Mouse (Mus musculus): ENCODE measurements around the gene Adamts3. TPM values are rescaled to one million over a fixed set of nuclear protein-coding genes. Genes with fewer than 3 reads are reported as not detected.

Gene Adamts3
- polyA plus RNA-seq, 1 experiment from 2014 or later: 4.3 TPM

- Histone ChIP-seq H3K36me3 (no peaks in the 10 kb centered on the region), H3K4me3 (replicated peaks) (peak overlapping the region; percentile 58), H3K9ac (peak overlapping the region; percentile 22), H3K27me3 (no peaks in the 10 kb centered on the region), H3K27ac (replicated peaks) (no peak overlapping the region), H3K4me2 (replicated peaks) (peak overlapping the region; percentile 100), H3K9me3 (replicated peaks) (no peaks in the 10 kb centered on the region), H3K4me1 (peaks cover 8% of the 10 kb centered on the region)
- under 1% methylated on average over 35 of the region's 35 CpGs for WGBS
- ATAC-seq (ENCODE audit: insufficient number of reproducible peaks, low FRiP score, low TSS enrichment, low read depth): peak; percentile 63; the same call in 1 of the 2 replicates
Observed at GRCm38 (mm10) chr5:89882091-89882734, 921 bp downstream of the Adamts3 start.

DNA sequence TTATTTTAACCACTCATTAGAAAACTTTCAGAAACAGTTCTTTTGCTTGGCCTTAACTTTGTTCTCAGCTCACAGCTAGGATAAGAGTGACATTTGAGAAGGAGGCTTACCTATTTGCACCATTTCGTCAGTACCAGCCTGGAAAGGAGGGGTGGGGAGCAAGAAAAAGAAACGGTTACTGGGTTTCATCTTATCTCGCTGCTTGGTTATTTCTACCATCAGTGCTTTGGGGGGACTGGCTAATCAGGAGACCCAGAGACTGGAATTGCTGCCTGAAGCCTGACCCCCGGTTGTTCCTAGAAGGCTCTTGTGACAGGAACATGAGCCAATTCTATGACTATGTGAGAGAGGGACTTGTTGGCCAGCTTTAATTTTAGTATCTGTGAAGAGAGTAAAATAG, 1.7 kb downstream of the Adamts3 start:
- Histone ChIP-seq H3K4me2 (replicated peaks) (peak overlapping the region; percentile 100), H3K9ac (no peak overlapping the region), H3K9me3 (replicated peaks) (no peaks in the 10 kb centered on the region), H3K4me1 (peaks cover 8% of the 10 kb centered on the region), H3K4me3 (replicated peaks) (no peak overlapping the region; the same call in 1 of the 2 replicates), H3K27me3 (no peaks in the 10 kb centered on the region), H3K27ac (replicated peaks) (no peak overlapping the region), H3K36me3 (no peaks in the 10 kb centered on the region)
- ATAC-seq (ENCODE audit: insufficient number of reproducible peaks, low FRiP score, low TSS enrichment, low read depth): no peak
- 31% methylated on average over 4 of the region's 4 CpGs for WGBS

- H3K27me3 ChIP-seq: no peaks in the 10 kb centered on the region
- ATAC-seq (ENCODE audit: insufficient number of reproducible peaks, low FRiP score, low TSS enrichment, low read depth): no peak
- H3K4me3 ChIP-seq (replicated peaks): no peak overlapping the region
- peaks cover 8% of the 10 kb centered on the region for H3K4me1 ChIP-seq
- H3K9ac ChIP-seq: no peak overlapping the region
- H3K4me2 ChIP-seq (replicated peaks): no peak overlapping the region
- no peaks in the 10 kb centered on the region for H3K9me3 ChIP-seq (replicated peaks)
- no peak overlapping the region for H3K27ac ChIP-seq (replicated peaks)
- 79% methylated on average over 11 of the region's 11 CpGs for WGBS
- H3K36me3 ChIP-seq: no peaks in the 10 kb centered on the region
Observed at GRCm38 (mm10) chr5:89878866-89879392, 4.2 kb downstream of the Adamts3 start.

GRCm38 (mm10) chr5:89872661-89873060, 10.5 kb downstream of the Adamts3 start:
- Histone ChIP-seq H3K4me3 (replicated peaks) (no peak overlapping the region), H3K9ac (no peak overlapping the region), H3K4me2 (replicated peaks) (no peak overlapping the region), H3K27me3 (no peaks in the 10 kb centered on the region), H3K9me3 (replicated peaks) (no peaks in the 10 kb centered on the region), H3K27ac (replicated peaks) (no peak overlapping the region), H3K36me3 (no peaks in the 10 kb centered on the region), H3K4me1 (no peaks in the 10 kb centered on the region)
- WGBS: 35% methylated on average over 2 of the region's 2 CpGs
- ATAC-seq (ENCODE audit: insufficient number of reproducible peaks, low FRiP score, low TSS enrichment, low read depth): no peak

DNA sequence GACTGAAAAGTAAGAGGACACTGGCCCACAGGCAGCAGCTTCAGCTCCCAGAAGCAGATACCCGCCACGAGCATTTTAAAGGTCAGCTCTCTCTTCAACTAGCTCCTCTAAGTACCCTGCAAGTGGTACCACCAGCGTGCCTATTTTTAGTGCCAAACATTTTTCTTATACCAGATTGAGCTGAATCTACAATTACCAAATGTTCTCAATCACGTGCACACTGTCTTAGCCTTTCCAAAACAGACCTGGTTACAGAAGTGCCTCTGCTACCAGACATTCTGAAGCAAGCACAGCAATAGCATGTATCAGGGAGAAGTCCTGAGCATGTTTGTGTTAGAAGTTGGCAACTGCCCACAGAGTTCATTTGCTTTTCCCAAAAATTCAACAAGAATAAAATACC, 23.5 kb downstream of the Adamts3 start:
- ATAC-seq (ENCODE audit: insufficient number of reproducible peaks, low FRiP score, low TSS enrichment, low read depth): no peak

GRCm38 (mm10) chr5:89858837-89859236, 24.3 kb downstream of the Adamts3 start:
- Histone ChIP-seq H3K4me1 (no peaks in the 10 kb centered on the region), H3K9me3 (replicated peaks) (no peaks in the 10 kb centered on the region), H3K4me2 (replicated peaks) (no peak overlapping the region), H3K9ac (no peak overlapping the region), H3K4me3 (replicated peaks) (no peak overlapping the region), H3K27me3 (no peaks in the 10 kb centered on the region), H3K27ac (replicated peaks) (no peak overlapping the region), H3K36me3 (no peaks in the 10 kb centered on the region)
- ATAC-seq (ENCODE audit: insufficient number of reproducible peaks, low FRiP score, low TSS enrichment, low read depth): no peak
- 91% methylated on average over 1 of the region's 1 CpGs for WGBS

More for the DNA sequence above, 23.5 kb downstream of the Adamts3 start:
- 64% methylated on average over 4 of the region's 4 CpGs for WGBS
- Histone ChIP-seq H3K4me1 (no peaks in the 10 kb centered on the region), H3K4me3 (replicated peaks) (no peak overlapping the region), H3K27me3 (no peaks in the 10 kb centered on the region), H3K9ac (no peak overlapping the region), H3K4me2 (replicated peaks) (no peak overlapping the region), H3K36me3 (no peaks in the 10 kb centered on the region), H3K27ac (replicated peaks) (no peak overlapping the region), H3K9me3 (replicated peaks) (no peaks in the 10 kb centered on the region)

GRCm38 (mm10) chr5:89846551-89846950, 36.6 kb downstream of the Adamts3 start:
- 62% methylated on average over 1 of the region's 1 CpGs for WGBS

DNA sequence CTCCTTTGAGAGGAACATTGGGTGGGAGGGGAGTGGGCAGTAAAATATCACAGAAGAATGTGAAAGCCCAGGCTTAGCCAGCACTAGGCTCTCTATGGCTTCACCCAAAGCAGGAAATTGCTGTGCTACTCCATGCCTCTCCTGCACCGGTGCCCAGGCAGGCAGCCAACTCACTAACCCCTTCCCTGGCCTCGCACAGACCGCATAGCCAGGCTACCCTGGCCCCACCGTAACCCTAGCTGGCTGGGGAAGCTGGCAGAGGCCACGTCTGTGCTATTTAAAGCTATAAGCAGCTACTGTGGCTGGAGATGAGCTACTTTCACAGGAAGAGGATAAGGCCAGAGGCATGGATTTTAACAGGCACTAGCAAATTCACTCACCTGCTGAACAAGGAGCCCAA, 38.8 kb downstream of the Adamts3 start:
- Histone ChIP-seq H3K9ac (no peak overlapping the region), H3K4me3 (replicated peaks) (no peak overlapping the region), H3K27me3 (no peaks in the 10 kb centered on the region)

More at GRCm38 (mm10) chr5:89846551-89846950, 36.6 kb downstream of the Adamts3 start:
- Histone ChIP-seq H3K36me3 (no peaks in the 10 kb centered on the region), H3K4me2 (replicated peaks) (no peak overlapping the region), H3K4me3 (replicated peaks) (no peak overlapping the region), H3K9ac (no peak overlapping the region), H3K9me3 (replicated peaks) (no peaks in the 10 kb centered on the region), H3K27me3 (no peaks in the 10 kb centered on the region), H3K27ac (replicated peaks) (no peak overlapping the region), H3K4me1 (peaks cover 6% of the 10 kb centered on the region)
- no peak for ATAC-seq (ENCODE audit: insufficient number of reproducible peaks, low FRiP score, low TSS enrichment, low read depth)

DNA sequence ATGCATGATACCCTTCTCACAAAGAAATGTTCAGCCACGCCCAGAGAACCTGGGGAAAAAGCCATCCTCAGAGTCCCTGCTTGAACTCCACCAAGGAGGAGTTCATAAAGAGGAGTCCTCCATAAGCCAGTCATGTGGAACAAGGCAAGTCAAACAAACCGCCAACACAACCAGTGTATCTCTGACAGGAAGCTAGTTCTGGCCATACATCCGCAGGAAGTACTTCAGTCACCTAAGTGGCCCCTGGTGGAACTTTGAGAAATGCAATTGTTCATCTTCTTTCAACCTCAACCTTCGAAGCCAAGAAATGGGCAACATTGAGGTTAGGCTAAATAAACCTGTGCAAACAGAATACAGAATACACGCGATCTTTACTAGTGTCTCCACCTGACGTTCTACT, 39.7 kb downstream of the Adamts3 start:
- Histone ChIP-seq H3K27me3 (no peaks in the 10 kb centered on the region), H3K4me1 (peaks cover 6% of the 10 kb centered on the region), H3K36me3 (no peaks in the 10 kb centered on the region), H3K27ac (replicated peaks) (no peak overlapping the region), H3K9ac (no peak overlapping the region), H3K4me2 (replicated peaks) (no peak overlapping the region), H3K4me3 (replicated peaks) (no peak overlapping the region), H3K9me3 (replicated peaks) (no peaks in the 10 kb centered on the region)
- WGBS: 85% methylated on average over 7 of the region's 7 CpGs
- no peak for ATAC-seq (ENCODE audit: insufficient number of reproducible peaks, low FRiP score, low TSS enrichment, low read depth)

More for the DNA sequence above, 38.8 kb downstream of the Adamts3 start:
- H3K4me2 ChIP-seq (replicated peaks): no peak overlapping the region
- H3K27ac ChIP-seq (replicated peaks): peak overlapping the region; percentile 39; the same call in 1 of the 2 replicates
- peak; percentile 93 for ATAC-seq (ENCODE audit: insufficient number of reproducible peaks, low FRiP score, low TSS enrichment, low read depth)
- WGBS: 15% methylated on average over 5 of the region's 5 CpGs
- H3K4me1 ChIP-seq: peaks cover 6% of the 10 kb centered on the region
- no peaks in the 10 kb centered on the region for H3K36me3 ChIP-seq
- H3K9me3 ChIP-seq (replicated peaks): no peaks in the 10 kb centered on the region

GRCm38 (mm10) chr5:89839627-89840026, 43.5 kb downstream of the Adamts3 start:
- ATAC-seq (ENCODE audit: insufficient number of reproducible peaks, low FRiP score, low TSS enrichment, low read depth): no peak
- Histone ChIP-seq H3K9ac (no peak overlapping the region), H3K9me3 (replicated peaks) (no peaks in the 10 kb centered on the region), H3K36me3 (no peaks in the 10 kb centered on the region), H3K27ac (replicated peaks) (no peak overlapping the region), H3K4me2 (replicated peaks) (no peak overlapping the region), H3K4me3 (replicated peaks) (no peak overlapping the region), H3K27me3 (no peaks in the 10 kb centered on the region), H3K4me1 (peaks cover 5% of the 10 kb centered on the region)
- WGBS: 42% methylated on average over 4 of the region's 4 CpGs

DNA sequence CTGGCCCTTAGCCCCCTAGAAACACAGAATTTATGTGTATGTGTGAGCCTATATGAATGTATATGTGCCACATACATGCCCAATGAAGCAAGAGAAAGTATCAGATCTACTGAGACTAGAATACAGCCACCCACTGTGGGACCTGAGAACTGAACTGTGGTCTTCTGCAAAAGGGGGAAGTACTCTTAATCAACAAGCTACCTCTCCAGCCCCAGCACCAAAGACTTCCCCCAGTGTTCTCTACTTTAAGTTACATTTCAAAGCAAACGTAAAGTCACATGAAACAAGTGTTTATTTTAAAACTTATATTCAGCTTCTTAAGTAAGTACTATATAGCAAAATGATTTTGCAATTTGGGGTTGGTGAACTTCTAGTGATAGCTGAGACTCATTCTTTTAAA, 62.0 kb downstream of the Adamts3 start:
- Histone ChIP-seq H3K4me1 (no peaks in the 10 kb centered on the region), H3K36me3 (no peaks in the 10 kb centered on the region), H3K27ac (replicated peaks) (no peak overlapping the region), H3K27me3 (no peaks in the 10 kb centered on the region), H3K4me3 (replicated peaks) (no peak overlapping the region), H3K4me2 (replicated peaks) (no peak overlapping the region), H3K9ac (no peak overlapping the region), H3K9me3 (replicated peaks) (no peaks in the 10 kb centered on the region)
- ATAC-seq (ENCODE audit: insufficient number of reproducible peaks, low FRiP score, low TSS enrichment, low read depth): no peak
- WGBS: 85% methylated on average over 1 of the region's 1 CpGs

- WGBS: 28% methylated on average over 3 of the region's 3 CpGs
- no peak overlapping the region for H3K4me2 ChIP-seq (replicated peaks)
- ATAC-seq (ENCODE audit: insufficient number of reproducible peaks, low FRiP score, low TSS enrichment, low read depth): no peak
- H3K9me3 ChIP-seq (replicated peaks): no peaks in the 10 kb centered on the region
- H3K4me3 ChIP-seq (replicated peaks): no peak overlapping the region
- no peaks in the 10 kb centered on the region for H3K36me3 ChIP-seq
- H3K27me3 ChIP-seq: no peaks in the 10 kb centered on the region
- H3K4me1 ChIP-seq: no peaks in the 10 kb centered on the region
- H3K27ac ChIP-seq (replicated peaks): no peak overlapping the region
- H3K9ac ChIP-seq: no peak overlapping the region
Observed at GRCm38 (mm10) chr5:89819531-89819930, 63.6 kb downstream of the Adamts3 start.

Data from embryonic facial prominence, embryonic 15.5 days (tissue).